Mouse (Mus musculus) E14TG2a.4 (cell line): ENCODE results near the gene Orc6.

Source experiments
- CTCF ChIP-seq: conservative IDR thresholded peaks from 2 replicates; pipeline ENCODE4 v1.5.1; 2014; ENCODE audit warnings: low read length
- NANOG ChIP-seq: IDR thresholded peaks from 2 replicates; pipeline ENCODE4 v1.6.1; 2014; ENCODE audit warnings: borderline replicate concordance, low read length, mixed read lengths

GRCm38 (mm10) chr8:85302931-85303330, 3.5 kb downstream of the Orc6 start:
- TF ChIP-seq CTCF (no peak), NANOG (no peak)
